Mouse (Mus musculus): ENCODE measurements at regions not wholly inside any gene's neighbourhood (a gene's known extent, or its start where the extent isn't known, plus 50 kb on each side); places are given as distances from the start of the nearest gene placed in this dataset.

DNA sequence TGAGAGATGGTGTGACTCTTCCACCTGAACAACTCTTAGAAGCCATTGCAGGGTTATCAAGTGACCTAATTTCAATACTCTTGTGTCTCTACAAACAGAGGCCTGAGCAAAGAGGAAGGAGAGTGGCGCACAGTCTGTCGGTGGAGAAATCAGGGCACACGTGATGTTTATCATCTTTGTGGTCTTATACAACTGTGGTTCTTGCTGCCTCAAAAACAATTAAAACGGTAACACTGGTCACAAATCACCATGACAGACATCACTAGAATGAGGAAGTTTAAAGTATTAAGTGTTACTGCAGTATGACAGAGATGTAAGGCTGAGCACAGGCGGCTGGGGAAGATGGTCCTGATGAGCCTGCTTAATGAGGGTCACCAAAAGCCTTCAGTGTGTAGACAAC, 73.6 kb downstream of the Sdc1 start:
- no peak for DNase-seq

DNA sequence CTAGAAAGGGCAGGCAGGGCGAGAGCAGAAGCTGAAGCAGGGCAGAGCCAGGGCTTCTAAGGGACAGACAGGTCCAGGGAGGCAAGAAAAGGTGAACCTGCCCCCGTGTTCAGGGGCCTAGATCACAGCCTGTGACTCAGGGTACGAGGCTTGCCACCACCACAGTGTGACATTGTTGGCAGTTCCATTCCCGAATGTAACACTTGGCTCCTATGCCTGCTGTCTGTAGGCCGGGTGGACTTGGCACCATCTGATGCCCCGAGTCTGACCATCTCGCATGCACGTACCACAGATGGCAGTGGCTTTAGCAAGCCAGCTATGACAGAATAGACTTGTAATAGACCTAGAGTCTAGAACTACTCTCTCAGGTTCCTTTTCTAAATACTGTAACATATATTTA, 74.3 kb downstream of the Sdc1 start:
- no peak for DNase-seq

DNA sequence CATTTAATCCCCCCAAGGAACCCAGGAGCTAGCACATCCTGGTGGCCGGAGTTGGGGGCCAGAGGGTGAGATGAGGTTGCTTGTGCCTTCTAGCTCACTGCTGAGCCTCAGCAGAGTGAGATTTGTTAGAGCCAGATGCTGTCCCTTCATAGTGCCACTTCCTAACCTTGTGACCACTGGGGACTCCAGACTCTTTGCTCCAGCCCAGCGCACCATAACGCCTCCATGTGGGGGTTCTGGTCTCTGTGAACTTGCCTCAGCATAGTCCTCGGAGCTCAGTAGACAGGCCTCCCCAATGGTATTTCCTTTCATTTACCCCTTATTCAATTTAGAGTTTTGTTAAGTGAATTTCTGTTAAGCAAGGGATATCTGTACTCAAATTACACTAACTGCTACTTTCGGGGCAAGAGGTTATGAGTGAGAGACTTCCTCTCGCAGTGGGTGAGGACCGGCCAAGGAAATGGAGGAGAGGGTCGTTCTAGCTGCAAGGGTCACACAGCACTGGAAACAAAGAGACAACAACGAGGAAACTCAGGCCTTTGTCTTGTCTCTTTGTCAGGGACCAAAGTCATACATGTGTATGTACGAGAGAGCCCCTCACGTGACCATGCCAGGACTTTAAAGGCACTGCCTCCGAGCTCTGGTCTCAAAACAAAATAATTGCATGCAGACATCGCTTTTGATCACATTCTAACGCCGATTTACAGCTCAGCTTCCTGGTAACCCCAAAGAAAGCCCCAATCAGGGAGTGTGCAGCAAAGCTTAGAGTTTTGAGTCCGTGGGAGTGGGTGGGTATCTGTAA, 74.8 kb upstream of the Laptm4a start:
- DNase-seq = peak; percentile 43

DNA sequence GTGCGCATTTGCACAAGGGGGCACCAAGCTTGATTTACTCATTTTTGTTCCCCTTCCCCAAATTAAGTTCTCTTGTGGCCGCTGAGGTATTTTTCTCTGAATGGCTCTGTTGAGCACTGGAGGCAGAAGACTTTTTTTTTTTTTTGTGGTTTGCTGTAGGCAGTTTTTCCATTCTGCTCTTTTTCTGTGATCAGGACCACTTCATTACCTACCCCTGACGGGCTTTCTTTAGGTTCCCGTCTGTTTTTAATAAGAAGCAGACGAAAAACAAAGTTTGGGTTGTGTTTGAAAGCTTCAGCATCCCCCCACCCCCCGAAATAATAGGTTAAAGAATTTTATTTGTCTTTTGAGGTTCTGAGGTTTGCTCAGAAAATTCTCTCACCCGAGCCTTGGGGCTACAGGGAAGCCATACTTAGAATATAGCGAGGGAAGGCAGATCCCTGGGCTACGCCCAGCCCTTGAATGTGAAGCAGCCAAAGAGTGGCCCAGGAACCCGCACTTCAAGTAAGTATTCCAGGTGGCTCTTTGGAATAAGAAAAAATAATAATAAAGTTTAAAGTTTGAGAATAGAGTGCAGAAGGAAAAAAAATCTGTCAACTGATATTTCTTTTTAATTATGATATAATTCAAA, 74.1 kb upstream of the Laptm4a start:
- no peak for DNase-seq

DNA sequence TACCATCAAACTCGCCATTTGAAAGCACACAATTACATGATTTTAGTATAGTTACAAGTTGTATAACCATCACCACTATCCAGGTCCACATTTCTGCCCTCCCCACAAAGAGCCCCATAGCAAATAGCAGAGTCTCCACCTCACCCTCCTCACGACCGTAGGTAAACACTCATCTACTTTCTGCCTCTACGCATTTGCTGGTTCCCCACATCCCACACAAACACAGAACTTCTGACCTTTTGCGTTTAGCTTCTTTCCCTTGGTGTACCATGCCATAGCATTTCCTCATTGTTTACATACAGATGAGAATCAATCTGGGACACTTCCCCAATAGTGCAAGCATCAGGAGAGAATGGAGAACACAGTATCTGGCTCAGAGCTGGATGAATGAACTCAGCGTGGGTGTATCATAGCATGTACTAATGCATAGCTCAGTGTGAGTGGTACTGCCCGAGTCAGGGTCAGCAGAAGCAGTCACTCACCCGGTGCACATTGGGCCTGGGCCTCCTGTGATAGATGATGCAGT, 73.5 kb upstream of the Laptm4a start:
- DNase-seq = no peak

DNA sequence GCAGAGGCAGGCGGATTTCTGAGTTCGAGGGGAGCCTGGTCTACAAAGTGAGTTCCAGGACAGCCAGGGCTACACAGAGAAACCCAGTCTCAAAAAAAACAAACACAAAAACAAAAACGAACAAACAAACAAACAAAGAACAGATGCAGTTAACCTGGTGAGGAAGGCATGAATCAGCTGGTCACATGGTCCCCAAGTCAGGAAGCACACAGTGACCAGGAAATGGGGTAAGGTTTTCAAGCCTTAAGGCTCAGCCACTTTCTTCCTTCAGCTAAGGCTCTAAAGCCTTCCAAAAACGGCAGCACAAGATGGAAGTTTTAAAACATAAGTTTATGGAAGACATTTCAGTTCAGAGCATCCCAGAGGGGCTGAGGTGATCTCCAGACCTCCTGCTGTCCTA, 67.6 kb upstream of the Laptm4a start:
- DNase-seq = no peak

DNA sequence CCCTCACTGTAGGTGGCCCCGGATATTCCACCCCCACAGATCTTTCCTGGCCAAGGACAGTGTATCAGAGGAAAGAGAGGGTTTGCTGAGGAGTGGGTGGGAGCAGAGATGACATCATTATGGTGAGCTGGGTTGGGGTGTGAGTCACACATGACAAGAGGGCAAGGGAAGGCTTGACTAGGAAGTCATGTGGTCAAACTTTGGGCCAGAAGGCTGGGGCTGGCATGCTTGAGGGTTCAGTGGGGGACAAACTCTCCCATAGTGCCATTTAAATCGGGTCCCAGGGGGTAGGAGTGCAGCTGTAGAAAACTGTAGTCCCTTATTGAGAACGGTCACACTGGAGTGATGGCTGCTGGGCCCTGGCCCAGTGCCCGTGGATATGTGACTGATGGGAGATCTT, 67.1 kb upstream of the Laptm4a start:
- no peak for DNase-seq

DNA sequence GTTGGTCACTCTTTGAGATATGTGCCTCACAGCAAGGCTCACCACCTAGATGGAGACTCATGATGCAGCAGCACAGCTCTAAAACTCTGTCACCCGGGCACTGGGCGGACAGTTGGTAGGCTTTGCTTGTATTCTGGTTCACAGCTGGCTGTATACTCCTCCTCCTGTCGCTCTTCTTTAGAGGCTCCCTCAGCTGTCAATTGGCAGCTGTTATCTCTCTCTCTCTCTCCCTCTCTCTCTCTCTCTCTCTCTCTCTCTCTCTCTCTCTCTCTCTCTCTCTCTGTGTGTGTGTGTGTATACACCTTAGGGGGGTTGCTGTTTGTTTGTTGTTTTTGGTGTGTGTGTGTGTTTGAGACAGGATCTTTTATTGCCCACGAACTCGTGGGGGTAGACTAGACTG, 66.3 kb upstream of the Laptm4a start:
- no peak for DNase-seq

DNA sequence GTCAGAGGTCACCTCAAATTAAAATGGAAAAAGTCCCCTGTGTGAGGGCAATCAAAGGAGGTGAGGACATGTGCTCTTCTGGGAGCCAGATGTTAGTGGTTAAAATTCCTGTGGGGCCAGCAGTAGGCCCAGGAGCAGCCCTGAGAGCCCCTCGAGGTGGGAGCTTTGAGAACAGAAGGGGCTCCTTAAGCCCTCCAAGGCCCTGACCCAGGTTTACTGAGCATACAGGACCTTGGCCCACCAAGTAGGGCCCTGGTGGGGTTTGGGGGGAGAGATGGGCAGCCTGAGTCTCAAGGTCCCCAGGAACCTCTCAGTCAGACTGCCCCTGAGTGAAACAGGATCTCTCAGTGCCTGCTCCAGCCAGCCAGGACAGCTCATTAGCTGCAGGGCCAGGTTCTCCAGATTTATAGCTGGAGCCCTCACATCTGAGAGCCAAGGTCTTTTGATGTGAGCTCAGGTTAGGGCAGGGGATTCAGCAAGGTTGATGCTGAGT, 65.4 kb upstream of the Laptm4a start:
- DNase-seq = no peak

DNA sequence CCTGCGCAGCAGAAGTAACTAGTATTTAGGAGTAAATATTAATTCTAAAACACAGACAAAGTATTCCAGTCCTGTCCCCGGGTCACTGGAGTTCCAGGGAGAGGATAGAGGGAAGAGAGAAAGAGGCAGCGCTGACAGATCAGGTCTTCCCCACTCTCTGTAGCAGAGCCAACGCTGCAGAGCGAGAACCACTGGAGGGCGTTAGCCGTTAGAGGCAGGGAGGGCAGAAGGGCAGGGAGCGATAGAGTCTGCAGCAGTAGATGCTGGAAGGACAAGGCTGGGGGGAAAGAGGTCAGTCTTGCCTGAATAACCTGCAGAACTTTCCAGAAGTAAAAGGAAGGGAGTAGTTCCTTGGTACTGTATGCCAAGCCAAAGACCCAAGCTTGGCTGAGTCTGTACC, 64.2 kb upstream of the Laptm4a start:
- DNase-seq = no peak

DNA sequence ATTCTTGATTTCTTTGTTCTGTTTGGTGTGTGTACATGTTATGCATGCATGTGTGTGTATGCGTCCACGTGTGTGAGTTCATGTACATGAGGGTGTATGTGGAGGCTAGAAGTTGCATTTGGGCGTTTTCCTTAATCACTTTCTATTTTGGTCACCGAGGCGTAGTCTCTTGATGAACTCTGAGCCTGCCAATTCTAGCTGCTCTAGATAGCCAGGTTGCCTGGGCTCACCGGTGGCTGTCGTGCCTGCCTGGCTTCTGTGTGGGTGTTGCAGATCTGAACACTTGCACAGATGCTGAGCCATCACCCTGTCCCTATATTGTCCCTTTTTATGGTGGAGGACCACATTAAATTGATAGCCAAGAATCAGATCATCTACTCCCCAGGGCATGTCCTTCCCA, 62.7 kb upstream of the Laptm4a start:
- DNase-seq = no peak

DNA sequence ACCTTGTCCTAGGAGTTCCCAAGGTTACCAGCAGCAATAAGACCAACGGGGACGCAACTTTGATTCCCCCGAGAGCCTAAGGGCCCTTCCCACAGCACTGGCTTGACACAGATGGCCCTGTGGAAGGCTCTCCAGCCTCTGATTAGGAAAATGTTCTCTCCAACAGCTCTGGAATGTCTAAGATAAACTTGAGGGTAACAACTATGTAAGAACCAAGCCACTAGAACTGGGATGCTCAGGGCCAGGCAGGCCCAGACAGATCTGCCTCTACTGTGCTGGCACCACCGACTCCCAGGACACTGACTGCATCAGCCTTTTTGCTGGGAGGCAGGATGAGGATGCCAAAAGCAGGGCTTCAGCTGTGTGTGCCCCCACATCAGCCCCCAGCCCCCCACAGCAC, 61.9 kb upstream of the Laptm4a start:
- DNase-seq = no peak

DNA sequence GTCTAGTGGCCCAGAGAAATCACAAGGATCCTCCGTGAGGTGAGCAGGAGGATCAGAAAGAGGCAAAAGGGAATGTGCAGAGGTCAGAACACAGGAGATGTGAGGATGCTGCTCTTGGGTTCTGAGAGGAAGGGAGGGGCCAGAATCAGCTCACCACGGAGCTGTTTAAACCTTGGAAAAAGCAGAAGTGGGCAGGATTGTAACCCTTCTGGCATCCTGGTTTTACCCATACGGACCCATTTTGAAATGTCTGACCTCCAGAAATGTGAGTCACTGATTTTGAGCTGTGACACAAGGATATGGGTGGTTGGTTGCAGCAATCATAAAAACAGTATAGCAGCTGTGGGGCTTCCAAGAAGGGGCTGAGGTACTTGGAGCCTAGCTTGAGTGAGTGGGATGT, 56.6 kb upstream of the Laptm4a start:
- DNase-seq = no peak

DNA sequence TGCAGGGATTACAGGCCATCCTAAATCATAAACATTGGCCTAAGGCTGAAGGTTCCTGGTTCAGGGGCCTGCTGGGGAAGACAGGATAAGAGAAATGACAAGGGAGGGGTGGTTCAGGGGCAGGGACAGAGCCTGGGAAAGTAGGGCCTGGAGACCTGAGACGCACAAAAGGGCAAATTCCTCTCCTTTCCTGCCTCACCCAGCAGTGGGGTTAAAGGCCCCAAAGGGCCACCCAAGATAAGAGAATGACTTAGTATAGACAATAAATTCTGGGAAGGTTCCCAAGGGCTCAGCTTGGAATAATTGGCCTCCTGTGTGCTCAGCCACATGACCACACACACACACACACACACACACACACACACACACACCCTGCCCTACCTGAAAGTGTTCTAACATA, 56.2 kb upstream of the Laptm4a start:
- DNase-seq = no peak

DNA sequence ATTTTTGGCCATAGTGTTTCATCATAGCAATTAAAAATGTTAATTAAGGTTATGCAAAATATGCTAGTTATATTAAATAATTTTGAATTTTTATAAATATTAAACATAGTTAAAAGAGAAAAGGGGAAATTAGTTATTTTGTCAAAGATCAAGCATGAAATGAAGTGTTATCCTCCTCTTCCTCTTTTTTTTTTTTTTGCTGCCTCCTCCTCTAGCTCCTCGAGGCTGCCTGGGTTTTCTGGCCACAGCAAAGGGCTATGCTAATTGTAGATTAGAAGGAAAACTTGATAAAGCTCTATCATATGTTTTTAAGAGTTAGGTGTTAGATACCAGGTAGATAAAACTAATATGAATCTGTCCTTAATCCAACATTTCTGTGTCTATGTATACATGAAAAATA, 54.4 kb upstream of the Laptm4a start:
- DNase-seq = no peak

DNA sequence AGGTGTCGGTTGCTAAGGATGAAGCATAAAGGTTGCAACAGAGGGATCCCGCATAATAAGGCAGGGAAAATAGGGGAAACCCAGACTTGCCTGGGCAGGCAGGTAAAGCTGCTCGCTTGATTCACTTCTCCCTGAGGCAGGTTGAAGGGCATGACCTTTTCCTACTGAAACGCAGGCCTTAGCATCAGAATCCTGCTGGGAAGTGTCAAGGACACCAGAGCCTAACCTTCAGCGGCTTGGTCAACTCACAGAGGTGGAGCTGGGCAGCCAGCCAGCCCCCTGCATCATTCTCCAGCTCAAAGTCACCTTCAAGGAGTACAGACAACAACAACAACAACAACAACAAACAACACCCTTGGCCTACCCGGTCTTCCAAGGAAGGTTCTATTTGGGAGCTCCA, 52.8 kb upstream of the Laptm4a start:
- DNase-seq = no peak

DNA sequence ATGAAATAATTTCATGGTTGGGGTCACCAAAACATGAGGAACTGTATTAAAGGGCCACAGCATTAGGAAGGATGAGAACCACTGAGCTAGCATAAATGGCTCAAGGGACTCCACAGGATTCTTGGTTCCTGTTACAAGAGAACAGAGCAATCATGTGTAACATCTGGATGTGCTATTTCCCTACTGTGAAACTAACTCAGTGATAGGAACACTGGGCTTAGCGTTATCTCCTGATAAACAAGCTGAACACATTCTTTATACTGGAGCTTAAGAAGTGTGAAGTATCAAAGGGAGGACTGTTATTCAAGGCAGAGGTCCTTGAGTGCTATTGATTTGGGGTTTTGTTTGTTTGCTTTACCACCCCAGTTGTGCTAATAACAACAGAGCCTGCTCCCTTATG, 52.3 kb upstream of the Laptm4a start:
- DNase-seq = no peak
